8 mouse cellular contexts compared by ENCODE assay signal in the genomic region with DNA sequence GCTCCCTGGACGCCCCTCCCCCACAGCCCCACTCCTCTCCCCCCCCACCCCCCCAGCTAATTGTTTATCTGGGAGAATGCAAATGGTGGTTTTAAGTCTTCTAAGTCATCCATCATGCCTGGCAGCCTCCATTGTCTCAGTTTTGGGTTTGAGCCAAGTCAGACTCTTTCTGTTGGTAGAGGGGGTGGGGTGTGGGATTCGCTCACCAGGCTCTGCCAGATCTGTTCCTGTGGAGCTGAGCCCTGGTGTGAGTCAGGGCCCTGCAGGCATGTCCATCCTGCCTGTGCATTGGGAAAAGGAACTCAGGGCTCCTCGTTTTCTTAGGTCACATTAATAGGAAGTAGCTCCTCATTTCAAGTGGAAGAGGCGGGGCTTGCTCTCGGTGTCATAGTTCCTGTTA.
DNase-seq lines count a peak whose midpoint lies in the region; ATAC-seq and TF ChIP-seq lines count a peak whose summit lies in the region.

No protein-coding gene starts in this region.

- no peak overlapping the region for H3K27ac ChIP-seq in kidney, adult 2 months (ENCODE audit: insufficient read depth, low read depth, low read length)
- H3K27ac ChIP-seq in limb, embryonic 15.5 days: peak overlapping the region; percentile 54
- H3K27ac ChIP-seq in midbrain, embryonic 14.5 days (replicated peaks; ENCODE audit: low read depth, low read length): peak overlapping the region; percentile 33

- H3K4me2 ChIP-seq in limb, embryonic 15.5 days: peak overlapping the region; percentile 34
- H3K4me2 ChIP-seq in midbrain, embryonic 14.5 days (ENCODE audit: low read length): peak overlapping the region; percentile 30

- no peak for TF ChIP-seq CTCF in kidney, adult 2 months (conservative IDR thresholded peaks at IDR 0.05; ENCODE audit: insufficient read depth, insufficient read length, low read depth, low read length)

- TF ChIP-seq POLR2A in kidney, adult 2 months (IDR thresholded peaks at IDR 0.05; ENCODE audit: low read depth, low read length): no peak

- no peak overlapping the region for H3K9ac ChIP-seq in limb, embryonic 15.5 days
- no peak overlapping the region for H3K9ac ChIP-seq in midbrain, embryonic 14.5 days (replicated peaks; ENCODE audit: low read length)

- ATAC-seq in limb, embryonic 15.5 days (ENCODE audit: insufficient number of reproducible peaks, low FRiP score, low TSS enrichment, low read depth): peak; percentile 40; the same call in 1 of the 2 replicates
- ATAC-seq in midbrain, embryonic 14.5 days (ENCODE audit: low FRiP score, low TSS enrichment): peak; percentile 69

- no peak overlapping the region for H3K4me3 ChIP-seq in kidney, adult 2 months (ENCODE audit: insufficient read depth, low read depth, low read length)
- H3K4me3 ChIP-seq in limb, embryonic 15.5 days: peak overlapping the region; percentile 15; the same call in 1 of the 2 replicates
- H3K4me3 ChIP-seq in midbrain, embryonic 14.5 days (replicated peaks; ENCODE audit: low read depth, low read length): no peak overlapping the region

- H3K9me3 ChIP-seq in limb, embryonic 15.5 days: no peaks in the 10 kb centered on the region
- H3K9me3 ChIP-seq in midbrain, embryonic 14.5 days (ENCODE audit: control insufficient read depth, low read length): no peaks in the 10 kb centered on the region

- peaks cover 49% of the 10 kb centered on the region for H3K4me1 ChIP-seq in kidney, adult 2 months (ENCODE audit: control insufficient read depth, insufficient read depth, low read length)
- H3K4me1 ChIP-seq in limb, embryonic 15.5 days: peaks cover 76% of the 10 kb centered on the region
- peaks cover 34% of the 10 kb centered on the region for H3K4me1 ChIP-seq in midbrain, embryonic 14.5 days (ENCODE audit: control insufficient read depth, insufficient read depth, low read length)

- H3K27me3 ChIP-seq in kidney, adult 2 months (replicated peaks; ENCODE audit: control insufficient read depth, insufficient read depth, low read length): no peaks in the 10 kb centered on the region
- no peaks in the 10 kb centered on the region for H3K27me3 ChIP-seq in limb, embryonic 15.5 days
- no peaks in the 10 kb centered on the region for H3K27me3 ChIP-seq in midbrain, embryonic 14.5 days (ENCODE audit: control insufficient read depth, insufficient read depth, low read length)

- WGBS in kidney, adult 2 months: 25% methylated on average over 5 of the region's 5 CpGs
- WGBS in limb, embryonic 15.5 days: 7% methylated on average over 5 of the region's 5 CpGs
- WGBS in midbrain, embryonic 14.5 days: 3% methylated on average over 5 of the region's 5 CpGs

- H3K36me3 ChIP-seq in kidney, adult 2 months (ENCODE audit: control insufficient read depth, insufficient read depth, low read length): no peaks in the 10 kb centered on the region
- H3K36me3 ChIP-seq in limb, embryonic 15.5 days: no peaks in the 10 kb centered on the region
- H3K36me3 ChIP-seq in midbrain, embryonic 14.5 days (ENCODE audit: control insufficient read depth, insufficient read depth, low read length): no peaks in the 10 kb centered on the region

- peak; percentile 20 for DNase-seq in cerebellum, adult 9-10 months
- no peak for DNase-seq in cerebellum, adult 8-10 months
- DNase-seq in brain, embryonic 18.5 days (ENCODE audit: low read depth, low spot score): peak; percentile 71
- peak; percentile 39 for DNase-seq in heart, adult 8-10 months (ENCODE audit: low spot score)
- DNase-seq in kidney, adult 2 months: peak; percentile 92
- peak; percentile 89 for DNase-seq in midbrain, embryonic 14.5 days
- peak; percentile 58 to 61 for DNase-seq in urinary bladder, postnatal 36 days (ENCODE audit: low spot score in 2 of 2)
